In the genomic region with DNA sequence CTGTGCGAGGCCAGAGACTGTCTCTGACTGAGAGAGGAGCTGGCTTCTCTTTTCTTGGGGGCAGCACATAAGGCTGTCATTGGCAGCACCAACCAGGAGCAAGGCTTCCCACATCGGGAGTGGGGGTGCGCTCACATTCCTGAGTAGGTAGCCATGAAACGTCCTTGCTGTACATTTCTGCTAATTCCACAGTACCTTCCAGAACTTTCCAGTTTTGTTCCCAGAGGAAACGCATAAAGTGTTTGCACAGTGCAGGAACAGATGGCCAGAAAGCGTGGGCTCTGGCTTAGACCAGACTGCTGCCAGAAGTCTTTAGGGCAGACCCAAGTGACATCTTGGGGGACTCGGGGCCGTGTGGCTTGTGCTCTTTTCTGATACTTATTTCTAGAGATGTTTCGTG, we compare ENCODE assay signal across 10 mouse cellular contexts. TPM values are rescaled to one million over a fixed set of nuclear protein-coding genes. Genes with fewer than 3 reads are reported as not detected.
DNase-seq lines count a peak whose midpoint lies in the region; ATAC-seq and TF ChIP-seq lines count a peak whose summit lies in the region.
"Had no signal": no experiment of that assay in that cellular context is flagged by ENCODE, and none has a peak within 500 bp of the region (broad histone marks: within the 10 kb centered on the region; RNA-seq: fewer than 3 reads in every experiment).

No protein-coding gene starts in this region.

- no peaks in the 10 kb centered on the region for H3K9me3 ChIP-seq in liver, embryonic 11.5 days (ENCODE audit: control insufficient read depth, low read length)
- no peaks in the 10 kb centered on the region for H3K9me3 ChIP-seq in liver, postnatal 0 days (ENCODE audit: low read length)
- H3K9me3 ChIP-seq in hindbrain, embryonic 13.5 days, result no peaks in the 10 kb centered on the region
- H3K9me3 ChIP-seq in neural tube, embryonic 14.5 days (ENCODE audit: control insufficient read depth, low read length), result no peaks in the 10 kb centered on the region

- DNase-seq in cerebellum, adult 9-10 months, result peak; percentile 77
- DNase-seq in cerebellum, postnatal 4 days (ENCODE audit: low spot score in 2 of 2), result no peak
- no peak for DNase-seq in liver, embryonic 11.5 days (ENCODE audit: low spot score)
- no peak for DNase-seq in liver, postnatal 0 days
- no peak for DNase-seq in spleen, adult 12 weeks (ENCODE audit: low spot score)
- no peak for DNase-seq in lung, adult 2 months
- DNase-seq: gastrocnemius, postnatal 36 days had no signal

- no peak overlapping the region for H3K9ac ChIP-seq in liver, embryonic 11.5 days (ENCODE audit: low read depth, low read length)
- H3K9ac ChIP-seq in liver, postnatal 0 days (replicated peaks), result no peak overlapping the region
- H3K9ac ChIP-seq in hindbrain, embryonic 13.5 days, result no peak overlapping the region
- no peak overlapping the region for H3K9ac ChIP-seq in neural tube, embryonic 14.5 days (replicated peaks; ENCODE audit: low read depth, low read length)

- H3K36me3 ChIP-seq in liver, embryonic 11.5 days (ENCODE audit: control insufficient read depth, insufficient read depth, low read length), result no peaks in the 10 kb centered on the region
- no peaks in the 10 kb centered on the region for H3K36me3 ChIP-seq in liver, postnatal 0 days (replicated peaks; ENCODE audit: insufficient read depth, low read length)
- peaks cover 50% of the 10 kb centered on the region for H3K36me3 ChIP-seq in hindbrain, embryonic 13.5 days
- H3K36me3 ChIP-seq in neural tube, embryonic 14.5 days (ENCODE audit: control insufficient read depth, insufficient read depth, low read length), result no peaks in the 10 kb centered on the region

- H3K27ac ChIP-seq in liver, embryonic 11.5 days (ENCODE audit: low read depth, low read length), result no peak overlapping the region
- no peak overlapping the region for H3K27ac ChIP-seq in liver, postnatal 0 days (ENCODE audit: low read depth)
- peak overlapping the region; percentile 62 for H3K27ac ChIP-seq in hindbrain, embryonic 13.5 days
- peak overlapping the region; percentile 28; the same call in 1 of the 2 replicates for H3K27ac ChIP-seq in neural tube, embryonic 14.5 days (ENCODE audit: low read depth, low read length)
- H3K27ac ChIP-seq: macrophage had no signal

- H3K4me2 ChIP-seq in liver, embryonic 11.5 days, result peak overlapping the region; percentile 20; the same call in 1 of the 2 replicates
- no peak overlapping the region for H3K4me2 ChIP-seq in liver, postnatal 0 days (ENCODE audit: low read depth, low read length)
- H3K4me2 ChIP-seq in hindbrain, embryonic 13.5 days, result no peak overlapping the region
- H3K4me2 ChIP-seq in neural tube, embryonic 14.5 days (ENCODE audit: low read depth, low read length), result no peak overlapping the region

- no peak for TF ChIP-seq POLR2A in lung, adult 2 months (IDR thresholded peaks at IDR 0.05; ENCODE audit: borderline replicate concordance, extremely low read depth, low read depth, low read length)

- no peak for TF ChIP-seq CTCF in liver, postnatal 0 days (IDR thresholded peaks at IDR 0.05; ENCODE audit: low read depth)
- no peak for TF ChIP-seq CTCF in lung, adult 2 months (IDR thresholded peaks at IDR 0.05; ENCODE audit: insufficient read depth, low read length)

- no peak overlapping the region for H3K4me3 ChIP-seq in liver, embryonic 11.5 days (ENCODE audit: low read depth, low read length)
- H3K4me3 ChIP-seq in liver, postnatal 0 days (ENCODE audit: low read depth, low read length), result no peak overlapping the region
- no peak overlapping the region for H3K4me3 ChIP-seq in hindbrain, embryonic 13.5 days
- H3K4me3 ChIP-seq in neural tube, embryonic 14.5 days (ENCODE audit: low read depth, low read length), result no peak overlapping the region
- H3K4me3 ChIP-seq in lung, adult 2 months (replicated peaks; ENCODE audit: extremely low read depth, low read depth, low read length), result no peak overlapping the region

- ATAC-seq in liver, embryonic 11.5 days (replicated peaks; ENCODE audit: low FRiP score), result no peak
- ATAC-seq in liver, postnatal 0 days, result no peak
- ATAC-seq in hindbrain, embryonic 13.5 days (ENCODE audit: low FRiP score), result no peak
- no peak; the same call in 1 of the 2 replicates for ATAC-seq in neural tube, embryonic 14.5 days (ENCODE audit: low read depth)

- TF ChIP-seq EP300 in liver, postnatal 0 days (IDR thresholded peaks at IDR 0.05; ENCODE audit: low read depth), result no peak

- no peaks in the 10 kb centered on the region for H3K27me3 ChIP-seq in liver, embryonic 11.5 days (replicated peaks; ENCODE audit: control insufficient read depth, insufficient read depth, low read length)
- no peaks in the 10 kb centered on the region for H3K27me3 ChIP-seq in liver, postnatal 0 days (ENCODE audit: insufficient read depth, low read length)
- no peaks in the 10 kb centered on the region for H3K27me3 ChIP-seq in hindbrain, embryonic 13.5 days
- no peaks in the 10 kb centered on the region for H3K27me3 ChIP-seq in neural tube, embryonic 14.5 days (ENCODE audit: control insufficient read depth, insufficient read depth, low read length)

- peaks cover 3% of the 10 kb centered on the region; the same call in 1 of the 2 replicates for H3K4me1 ChIP-seq in liver, embryonic 11.5 days (replicated peaks; ENCODE audit: control insufficient read depth, insufficient read depth, low read length)
- peaks cover 7% of the 10 kb centered on the region; the same call in 1 of the 2 replicates for H3K4me1 ChIP-seq in liver, postnatal 0 days (ENCODE audit: insufficient read depth)
- peaks cover 27% of the 10 kb centered on the region for H3K4me1 ChIP-seq in hindbrain, embryonic 13.5 days (replicated peaks)
- H3K4me1 ChIP-seq in neural tube, embryonic 14.5 days (ENCODE audit: control insufficient read depth, insufficient read depth, low read length), result peaks cover 4% of the 10 kb centered on the region; the same call in 1 of the 2 replicates
- H3K4me1 ChIP-seq in lung, adult 2 months (ENCODE audit: control insufficient read depth, insufficient read depth, low read length), result no peaks in the 10 kb centered on the region; the same call in 1 of the 2 replicates

- WGBS in liver, embryonic 11.5 days, result 58% methylated on average over 9 of the region's 9 CpGs
- 47% methylated on average over 9 of the region's 9 CpGs for WGBS in liver, postnatal 0 days (ENCODE audit: insufficient replicate concordance)
- 80% methylated on average over 9 of the region's 9 CpGs for WGBS in hindbrain, embryonic 13.5 days
- 68% methylated on average over 9 of the region's 9 CpGs for WGBS in neural tube, embryonic 14.5 days
- 44% methylated on average over 9 of the region's 9 CpGs for WGBS in lung, adult 2 months

RNA-seq across cellular contexts. Expression of a gene that starts 34.0 kb away (rescaled TPM):
- 50.1 and 55.0 TPM in 2 replicates for polyA plus RNA-seq in liver, embryonic 11.5 days (2014; fragmentation: Nextera tagmentation; extraction: Ambion mirVana)
- polyA plus RNA-seq in liver, postnatal 0 days (2015; fragmentation: Nextera tagmentation; extraction: Ambion mirVana), result 23.1 and 24.7 TPM in 2 replicates
- polyA plus RNA-seq in hindbrain, embryonic 13.5 days (2015; fragmentation: Nextera tagmentation; extraction: Ambion mirVana), result 78.8 and 84.8 TPM in 2 replicates
- polyA plus RNA-seq in neural tube, embryonic 14.5 days (2014; fragmentation: Nextera tagmentation; extraction: Ambion mirVana), result 70.8 and 71.5 TPM in 2 replicates
- 56.7 and 59.3 TPM in 2 replicates for polyA plus RNA-seq in lung, adult 2 months (2012; rRNA removed)

Comparison
In these comparisons a context has a peak if more than half of its experiments do, and no peak if none do; other contexts are left out.
1. H3K27ac ChIP-seq: peak in hindbrain, embryonic 13.5 days (single experiment) and neural tube, embryonic 14.5 days (single experiment); none in liver, embryonic 11.5 days (single experiment) and liver, postnatal 0 days (single experiment).